Mouse (Mus musculus): ENCODE data around the gene Tmem135. TPM values are rescaled to one million over a fixed set of nuclear protein-coding genes. Genes with fewer than 3 reads are reported as not detected.
A peak's percentile ranks its signal among the peaks of the same experiment; 100 is the strongest.

Gene Tmem135
- total and polyA plus RNA-seq, 3 experiments: 7.4 to 33.9 TPM; not detected in 1

DNA sequence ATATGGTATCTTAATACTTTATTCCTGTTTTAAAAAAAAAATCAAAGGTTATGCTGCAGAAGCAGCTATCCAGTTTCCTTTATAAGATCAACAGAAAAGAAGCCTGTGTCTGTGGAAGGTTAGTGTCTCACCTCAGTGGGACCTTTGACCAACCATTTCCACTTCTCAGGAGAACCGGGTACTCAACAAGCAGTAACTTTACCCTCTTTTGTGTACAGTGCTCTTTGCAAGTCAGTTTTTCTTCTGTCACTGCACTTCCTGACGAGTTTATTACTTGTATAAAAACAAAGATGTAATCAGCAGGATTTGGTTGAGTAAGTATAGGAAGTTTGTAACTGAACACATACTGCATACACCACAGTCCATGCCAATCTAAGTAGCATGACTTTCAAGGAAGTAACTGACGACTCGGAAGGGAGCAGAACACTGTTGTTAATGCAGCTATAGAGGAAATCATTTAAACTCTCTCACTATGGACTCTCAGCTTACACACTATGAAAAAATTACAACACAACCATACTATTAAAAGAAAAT lies 168.0 kb downstream of the Tmem135 start:
- peaks cover 0 to 3% of the 10 kb centered on the region in 2 experiments; a peak in 1 of 4 replicates for H3K4me1 ChIP-seq (ENCODE audit: control insufficient read depth in 1 of 2, insufficient read depth in 2 of 2, low read length in 2 of 2)
- no peak overlapping the region for H3K4me3 ChIP-seq (ENCODE audit: control insufficient read depth in 1 of 2, insufficient read depth in 1 of 2, low read depth in 2 of 2, low read length in 2 of 2)
- no peaks in the 10 kb centered on the region for H3K9me3 ChIP-seq (replicated peaks; ENCODE audit: insufficient read depth, low read length)
- no peak for TF ChIP-seq CTCF (IDR thresholded peaks at IDR 0.05 in 2 of 3, conservative IDR thresholded peaks at IDR 0.05 in 1 of 3; ENCODE audit: control insufficient read depth in 1 of 3, insufficient read depth in 1 of 3, low read depth in 2 of 3, low read length in 3 of 3, poor library complexity in 1 of 3, severe bottlenecking in 1 of 3)
- TF ChIP-seq MAZ (IDR thresholded peaks at IDR 0.05; ENCODE audit: low read depth, low read length): no peak
- TF ChIP-seq TBP (IDR thresholded peaks at IDR 0.05; ENCODE audit: low read depth, low read length): no peak
- no peak for TF ChIP-seq BHLHE40 (IDR thresholded peaks at IDR 0.05; ENCODE audit: borderline replicate concordance, low read depth, low read length)
- no peak for TF ChIP-seq POLR2AphosphoS2 (IDR thresholded peaks at IDR 0.05; ENCODE audit: low read length)
- TF ChIP-seq NELFE (IDR thresholded peaks at IDR 0.05; ENCODE audit: low read depth, low read length): no peak
- no peak for TF ChIP-seq MAX (IDR thresholded peaks at IDR 0.05; ENCODE audit: low read length)
- TF ChIP-seq ELF1 (IDR thresholded peaks at IDR 0.05; ENCODE audit: low read depth, low read length): no peak
- no peak for TF ChIP-seq UBTF (IDR thresholded peaks at IDR 0.05; ENCODE audit: borderline replicate concordance, insufficient read depth, low read depth, low read length)
- no peak for TF ChIP-seq MYB (IDR thresholded peaks at IDR 0.05; ENCODE audit: low read depth, low read length)
- no peak for TF ChIP-seq JUND (IDR thresholded peaks at IDR 0.05; ENCODE audit: low read depth, low read length)
- no peak for TF ChIP-seq GABPA (IDR thresholded peaks at IDR 0.05; ENCODE audit: low read depth, low read length)
- no peak for TF ChIP-seq KAT2A (conservative IDR thresholded peaks at IDR 0.05; ENCODE audit: low read depth, low read length)
- no peak for TF ChIP-seq ZNF384 (IDR thresholded peaks at IDR 0.05; ENCODE audit: low read depth, low read length)
- TF ChIP-seq POLR2AphosphoS5 (IDR thresholded peaks at IDR 0.05; ENCODE audit: borderline replicate concordance, low read depth, low read length): no peak
- TF ChIP-seq EP300 (IDR thresholded peaks at IDR 0.05; ENCODE audit: low read depth in 1 of 2, low read length in 2 of 2): no peak
- no peak for TF ChIP-seq E2F4 (IDR thresholded peaks at IDR 0.05; ENCODE audit: borderline replicate concordance, low read depth, low read length)
- no peak overlapping the region for H3K27ac ChIP-seq (ENCODE audit: control insufficient read depth, low read depth, low read length)
- peak; percentile 19 for DNase-seq (ENCODE audit: low read depth, low spot score)
- no peaks in the 10 kb centered on the region for H3K79me2 ChIP-seq (ENCODE audit: control insufficient read depth, insufficient read depth, low read length, poor library complexity)
- H3K9ac ChIP-seq (ENCODE audit: control insufficient read depth, low read depth, low read length, poor library complexity, severe bottlenecking): no peak overlapping the region
- H3K27me3 ChIP-seq (ENCODE audit: control insufficient read depth in 1 of 2, insufficient read depth in 2 of 2, low read length in 2 of 2): no peaks in the 10 kb centered on the region
- H3K36me3 ChIP-seq (ENCODE audit: control insufficient read depth in 1 of 2, insufficient read depth in 2 of 2, low read length in 2 of 2): peaks cover 0 to 4% of the 10 kb centered on the region in 2 experiments; a peak in 2 of 4 replicates

DNA sequence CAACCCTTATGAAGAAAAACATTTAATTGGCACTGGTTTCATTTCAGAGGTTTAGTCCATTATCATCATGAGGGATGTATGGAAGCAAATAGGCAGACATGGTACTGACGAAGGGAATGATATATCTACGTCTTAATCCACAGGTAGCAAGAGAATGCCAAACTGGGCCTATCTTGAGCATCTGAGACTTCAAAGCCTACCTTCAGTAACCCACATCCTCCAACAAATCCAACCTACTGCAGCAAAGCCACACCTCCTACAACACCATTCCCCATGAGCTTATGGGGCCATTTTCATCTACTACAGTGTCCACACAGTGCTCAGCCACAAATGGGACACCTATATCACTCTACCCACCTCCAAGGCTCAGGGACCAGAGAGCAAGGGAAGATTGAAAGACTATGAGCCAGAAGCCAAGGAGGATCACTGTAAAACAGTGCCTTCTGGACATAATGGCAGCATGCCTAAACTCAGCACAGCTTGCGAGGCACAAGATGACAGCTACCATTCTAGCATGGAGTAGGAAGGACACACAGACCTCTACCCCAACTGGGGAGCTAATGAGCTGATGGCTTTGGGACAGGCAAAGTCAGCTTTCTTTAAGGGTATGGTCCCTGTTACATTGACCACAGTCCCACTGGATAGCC lies 171.4 kb downstream of the Tmem135 start:
- Histone ChIP-seq H3K4me3 (ENCODE audit: control insufficient read depth in 1 of 2, insufficient read depth in 1 of 2, low read depth in 2 of 2, low read length in 2 of 2) (no peak overlapping the region), H3K9me3 (replicated peaks; ENCODE audit: insufficient read depth, low read length) (no peaks in the 10 kb centered on the region), H3K4me1 (ENCODE audit: control insufficient read depth in 1 of 2, insufficient read depth in 2 of 2, low read length in 2 of 2) (peaks cover 0 to 3% of the 10 kb centered on the region in 2 experiments; a peak in 1 of 4 replicates), H3K9ac (ENCODE audit: control insufficient read depth, low read depth, low read length, poor library complexity, severe bottlenecking) (no peak overlapping the region), H3K79me2 (ENCODE audit: control insufficient read depth, insufficient read depth, low read length, poor library complexity) (no peaks in the 10 kb centered on the region), H3K27ac (ENCODE audit: control insufficient read depth, low read depth, low read length) (no peak overlapping the region), H3K36me3 (ENCODE audit: control insufficient read depth in 1 of 2, insufficient read depth in 2 of 2, low read length in 2 of 2) (peaks cover 0 to 4% of the 10 kb centered on the region in 2 experiments; a peak in 2 of 4 replicates), H3K27me3 (ENCODE audit: control insufficient read depth in 1 of 2, insufficient read depth in 2 of 2, low read length in 2 of 2) (no peaks in the 10 kb centered on the region)
- DNase-seq (ENCODE audit: low read depth, low spot score): no peak
- TF ChIP-seq ZNF384 (IDR thresholded peaks at IDR 0.05; ENCODE audit: low read depth, low read length) (no peak), HCFC1 (IDR thresholded peaks at IDR 0.05; ENCODE audit: low read depth, low read length) (no peak), POLR2AphosphoS5 (IDR thresholded peaks at IDR 0.05; ENCODE audit: borderline replicate concordance, low read depth, low read length) (no peak), E2F4 (IDR thresholded peaks at IDR 0.05; ENCODE audit: borderline replicate concordance, low read depth, low read length) (no peak), MYC (IDR thresholded peaks at IDR 0.05; ENCODE audit: low read depth, low read length) (no peak), BHLHE40 (IDR thresholded peaks at IDR 0.05; ENCODE audit: borderline replicate concordance, low read depth, low read length) (no peak), CHD2 (IDR thresholded peaks at IDR 0.05; ENCODE audit: low read length) (no peak), GABPA (IDR thresholded peaks at IDR 0.05; ENCODE audit: low read depth, low read length) (no peak), ETS1 (IDR thresholded peaks at IDR 0.05; ENCODE audit: low read depth, low read length) (no peak), CTCF (IDR thresholded peaks at IDR 0.05 in 2 of 3, conservative IDR thresholded peaks at IDR 0.05 in 1 of 3; ENCODE audit: control insufficient read depth in 1 of 3, insufficient read depth in 1 of 3, low read depth in 2 of 3, low read length in 3 of 3, poor library complexity in 1 of 3, severe bottlenecking in 1 of 3) (no peak), MAZ (IDR thresholded peaks at IDR 0.05; ENCODE audit: low read depth, low read length) (no peak), RCOR1 (IDR thresholded peaks at IDR 0.05; ENCODE audit: low read depth, low read length) (no peak), NRF1 (IDR thresholded peaks at IDR 0.05; ENCODE audit: insufficient read depth, low read depth, low read length, poor library complexity, severe bottlenecking) (no peak), MEF2A (IDR thresholded peaks at IDR 0.05; ENCODE audit: extremely low read depth, insufficient replicate concordance, low read depth, low read length, poor library complexity, severe bottlenecking) (no peak), USF2 (IDR thresholded peaks at IDR 0.05; ENCODE audit: borderline replicate concordance in 1 of 2, insufficient read depth in 1 of 2, low read depth in 1 of 2, low read length in 2 of 2) (no peak), SMC3 (IDR thresholded peaks at IDR 0.05; ENCODE audit: low read depth, low read length) (no peak), JUND (IDR thresholded peaks at IDR 0.05; ENCODE audit: low read depth, low read length) (no peak), MXI1 (IDR thresholded peaks at IDR 0.05; ENCODE audit: low read depth, low read length) (no peak), UBTF (IDR thresholded peaks at IDR 0.05; ENCODE audit: borderline replicate concordance, insufficient read depth, low read depth, low read length) (no peak)
